Mouse (Mus musculus) forebrain, embryonic 10.5 days (tissue): ENCODE data around the gene Cxcr3. TPM values are rescaled to one million over a fixed set of nuclear protein-coding genes. Genes with fewer than 3 reads are reported as not detected.

Source experiments
- DNase-seq: peaks from one replicate; pipeline ENCODE4 v3.0.0-alpha.2; 2017; ENCODE audit warnings: low spot score; ENCODE audit errors: extremely low spot score
- H3K27ac ChIP-seq: fragments of 300-500 bp; sonication (generic); 2 replicates; pipeline ENCODE4 v1.5.1; 2016; ENCODE audit warnings: mild to moderate bottlenecking
- H3K27me3 ChIP-seq: fragments of 300-500 bp; sonication (generic); 2 replicates; pipeline ENCODE4 v1.6.1; 2016; ENCODE audit warnings: mild to moderate bottlenecking; ENCODE audit not compliant: poor library complexity, severe bottlenecking
- H3K36me3 ChIP-seq: fragments of 300-500 bp; sonication (generic); replicated peaks from 2 replicates; pipeline ENCODE4 v1.6.1; 2016; ENCODE audit warnings: mild to moderate bottlenecking, moderate library complexity
- H3K4me1 ChIP-seq: fragments of 300-500 bp; sonication (generic); 2 replicates; pipeline ENCODE4 v1.6.1; 2016
- H3K4me3 ChIP-seq: fragments of 300-500 bp; sonication (generic); 2 replicates; pipeline ENCODE4 v1.5.1; 2016; ENCODE audit warnings: mild to moderate bottlenecking, moderate library complexity
- H3K9me3 ChIP-seq: fragments of 300-500 bp; sonication (generic); 2 replicates; pipeline ENCODE4 v1.6.1; 2016; ENCODE audit warnings: mild to moderate bottlenecking, moderate library complexity
- WGBS: fragments of 180-500 bp; shearing (Covaris S2); methylation state at CpG from one replicate; pipeline ENCODE4 v1.1.7; 2016; 5-methylcytosine and 5-hydroxymethylcytosine counted together
- polyA plus RNA-seq: library from polyadenylated mRNA; unstranded; fragments of >200 nt; fragmentation: Nextera tagmentation; extraction: Ambion mirVana; gene quantifications from 2 replicates; pipeline ENCODE4 v1.2.1, GENCODE M21; 2016

The Cxcr3 gene
- polyA plus RNA-seq, 1 experiment from 2014 or later = 0.31 TPM

DNA sequence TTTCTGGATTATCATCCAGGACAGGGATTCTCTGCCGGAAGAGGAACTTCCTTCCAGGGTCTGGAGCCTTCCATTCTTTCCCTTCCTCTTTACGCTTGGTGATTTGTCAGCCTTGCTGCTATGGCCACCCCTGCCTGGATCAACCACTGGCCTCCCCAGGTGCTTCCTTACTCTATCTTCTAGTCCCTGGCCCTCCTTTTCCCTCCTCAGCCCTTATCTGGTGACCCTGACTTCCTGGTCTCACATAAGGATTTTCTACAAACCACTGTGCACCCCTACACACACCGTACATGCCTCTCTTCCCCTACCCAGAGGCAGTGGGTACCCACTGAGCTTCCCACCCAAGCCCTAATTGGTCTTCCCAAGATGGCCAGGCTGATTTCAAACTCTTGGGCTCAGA lies 781 bp downstream of the Cxcr3 start:
- Histone ChIP-seq H3K4me3 (no peak overlapping the region), H3K27ac (no peak overlapping the region), H3K4me1 (no peaks in the 10 kb centered on the region), H3K27me3 (peaks cover 88% of the 10 kb centered on the region), H3K9me3 (no peaks in the 10 kb centered on the region), H3K36me3 (no peaks in the 10 kb centered on the region)
- DNase-seq = no peak
- WGBS = 84% methylated on average over 3 of the region's 3 CpGs

DNA sequence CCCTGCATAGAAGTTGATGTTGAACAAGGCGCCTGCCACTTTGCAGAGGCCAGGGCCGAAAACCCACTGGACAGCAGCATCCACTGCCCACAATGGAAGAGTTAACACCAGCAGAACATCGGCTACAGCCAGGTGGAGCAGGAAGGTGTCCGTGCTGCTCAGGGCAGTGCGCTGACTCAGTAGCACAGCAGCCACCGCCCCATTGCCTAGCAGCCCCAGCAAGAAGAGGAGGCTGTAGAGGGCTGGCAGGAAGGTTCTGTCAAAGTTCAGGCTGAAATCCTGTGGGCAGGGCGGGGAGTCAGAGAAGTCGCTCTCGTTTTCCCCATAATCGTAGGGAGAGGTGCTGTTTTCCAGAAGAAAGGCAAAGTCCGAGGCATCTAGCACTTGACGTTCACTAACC lies 1.4 kb downstream of the Cxcr3 start:
- H3K36me3 ChIP-seq = no peaks in the 10 kb centered on the region
- no peak for DNase-seq
- H3K4me3 ChIP-seq = no peak overlapping the region
- H3K4me1 ChIP-seq = no peaks in the 10 kb centered on the region
- peaks cover 86% of the 10 kb centered on the region for H3K27me3 ChIP-seq
- H3K9me3 ChIP-seq = no peaks in the 10 kb centered on the region
- H3K27ac ChIP-seq = no peak overlapping the region
- 88% methylated on average over 12 of the region's 12 CpGs for WGBS

DNA sequence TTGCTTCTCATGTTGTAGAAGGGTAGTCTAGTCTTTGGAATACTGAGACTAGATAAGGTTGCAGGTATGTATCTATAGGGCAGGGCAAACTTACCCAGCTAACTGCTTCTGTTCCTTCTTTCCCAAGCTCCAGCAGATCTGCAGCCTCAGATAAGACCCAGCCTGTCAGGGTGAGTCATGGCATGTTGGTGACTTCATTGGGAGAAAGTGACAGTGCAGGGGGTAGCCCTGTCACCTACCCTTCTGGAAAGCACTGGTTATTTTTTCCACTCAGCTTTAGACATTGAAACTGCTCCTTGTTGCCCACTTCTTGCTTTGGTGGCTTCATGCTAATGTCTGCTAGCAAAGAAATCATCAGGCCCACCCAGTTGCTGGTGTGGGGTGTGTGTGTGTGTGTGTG lies 4.1 kb downstream of the Cxcr3 start:
- Histone ChIP-seq H3K27ac (no peak overlapping the region), H3K9me3 (no peaks in the 10 kb centered on the region), H3K27me3 (peaks cover 83% of the 10 kb centered on the region), H3K36me3 (no peaks in the 10 kb centered on the region), H3K4me3 (no peak overlapping the region), H3K4me1 (no peaks in the 10 kb centered on the region)
- no peak for DNase-seq

DNA sequence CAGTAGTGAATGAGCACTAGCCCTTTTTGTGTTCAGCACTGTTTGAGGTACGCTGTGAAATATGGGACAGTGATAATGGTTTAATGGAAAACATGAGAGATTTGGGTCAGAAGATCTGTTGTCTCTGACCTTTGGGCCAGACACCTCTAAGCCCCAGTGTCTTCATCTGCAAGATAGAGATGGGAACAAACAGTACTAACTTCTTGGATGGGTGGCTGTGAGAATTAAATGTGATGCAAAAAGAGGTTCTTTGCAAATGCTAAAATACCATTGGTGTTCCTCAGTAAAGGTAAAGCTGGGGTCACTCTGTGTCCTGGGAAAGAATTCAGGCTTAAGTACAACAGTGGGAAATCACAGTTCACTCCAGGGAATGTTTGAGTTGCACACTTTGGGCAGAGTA lies 13.7 kb downstream of the Cxcr3 start:
- no peaks in the 10 kb centered on the region for H3K4me1 ChIP-seq
- H3K27me3 ChIP-seq = peaks cover 76% of the 10 kb centered on the region
- H3K9me3 ChIP-seq = no peaks in the 10 kb centered on the region
- H3K4me3 ChIP-seq = no peak overlapping the region
- 53% methylated on average over 1 of the region's 1 CpGs for WGBS
- DNase-seq = no peak
- H3K36me3 ChIP-seq = no peaks in the 10 kb centered on the region
- no peak overlapping the region for H3K27ac ChIP-seq

- Histone ChIP-seq H3K27me3 (peaks cover 31% of the 10 kb centered on the region), H3K9me3 (no peaks in the 10 kb centered on the region), H3K4me1 (no peaks in the 10 kb centered on the region), H3K27ac (no peak overlapping the region), H3K4me3 (no peak overlapping the region), H3K36me3 (no peaks in the 10 kb centered on the region)
- DNase-seq = no peak
- WGBS = 87% methylated on average over 7 of the region's 7 CpGs
These were observed 29.0 kb downstream of the Cxcr3 start for GRCm38 (mm10) chrX:101705111-101705510.

DNA sequence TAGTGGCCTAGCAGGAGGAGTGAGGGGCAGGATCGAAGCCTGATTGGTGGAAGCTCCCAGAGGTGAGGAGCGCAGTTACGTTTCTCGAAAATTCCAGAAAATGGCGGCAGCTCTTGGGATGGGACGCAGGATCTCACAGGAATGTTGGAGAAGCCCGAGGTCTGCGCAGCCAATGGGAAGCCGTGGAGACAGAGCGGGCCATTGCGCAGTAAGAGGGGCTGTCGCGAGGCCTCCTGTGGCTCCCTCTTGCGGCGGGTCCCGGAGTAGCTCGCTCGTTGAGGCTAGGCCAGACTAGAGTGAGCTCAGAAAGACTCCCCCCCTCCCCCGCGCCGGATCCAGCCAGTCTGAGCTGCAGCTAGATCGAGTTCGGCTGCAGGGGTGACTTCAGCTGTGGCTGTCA lies 35.8 kb downstream of the Cxcr3 start:
- H3K4me3 ChIP-seq = no peak overlapping the region
- H3K36me3 ChIP-seq = no peaks in the 10 kb centered on the region
- H3K9me3 ChIP-seq = peaks cover 29% of the 10 kb centered on the region
- H3K27me3 ChIP-seq = no peaks in the 10 kb centered on the region
- 56% methylated on average over 23 of the region's 23 CpGs for WGBS
- H3K4me1 ChIP-seq = no peaks in the 10 kb centered on the region
- H3K27ac ChIP-seq = no peak overlapping the region
- DNase-seq = no peak

DNA sequence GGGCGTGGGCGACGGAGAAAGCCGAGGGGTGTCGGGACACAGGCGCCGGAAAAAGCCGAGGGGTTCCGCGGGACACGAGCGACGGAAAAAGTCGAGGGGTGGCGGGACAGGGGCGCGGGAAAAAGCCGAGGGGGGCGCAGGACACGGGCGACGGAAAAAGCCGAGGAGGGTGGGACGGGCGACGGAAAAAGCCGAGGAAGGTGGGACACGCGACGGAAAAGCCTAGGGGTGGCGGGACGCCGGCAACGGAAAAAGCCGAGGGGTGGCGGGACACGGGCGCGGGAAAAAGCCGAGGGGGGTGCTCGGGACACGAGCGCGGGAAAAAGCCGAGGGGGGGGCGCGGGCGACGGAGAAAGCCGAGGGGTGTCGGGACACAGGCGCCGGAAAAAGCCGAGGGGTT lies 36.5 kb downstream of the Cxcr3 start:
- Histone ChIP-seq H3K27me3 (no peaks in the 10 kb centered on the region), H3K4me1 (no peaks in the 10 kb centered on the region), H3K9me3 (peaks cover 29% of the 10 kb centered on the region), H3K4me3 (no peak overlapping the region), H3K27ac (no peak overlapping the region), H3K36me3 (no peaks in the 10 kb centered on the region)
- DNase-seq = no peak
- WGBS = 74% methylated on average over 51 of the region's 54 CpGs

DNA sequence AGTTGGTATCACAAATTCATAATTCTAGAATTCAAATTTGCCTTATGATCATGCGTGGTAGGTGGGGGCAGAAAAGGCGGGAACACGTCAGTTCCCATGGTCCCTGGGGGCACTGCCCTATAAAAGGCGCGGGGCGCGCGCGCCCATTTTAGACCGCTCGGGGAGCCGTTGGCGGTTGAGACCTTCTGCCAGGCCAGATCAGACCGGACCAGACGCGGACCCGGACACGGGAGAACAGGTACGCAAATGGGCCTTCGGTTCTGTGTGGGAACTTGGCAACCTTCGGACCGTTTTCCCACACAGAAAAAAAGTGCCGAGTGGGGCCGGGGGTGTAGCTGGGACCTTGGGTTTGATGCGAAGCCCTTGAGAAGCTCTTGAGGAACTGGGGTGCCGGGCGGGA lies 38.4 kb downstream of the Cxcr3 start:
- WGBS = 89% methylated on average over 27 of the region's 27 CpGs
- DNase-seq = no peak

More for the DNA sequence above, 38.4 kb downstream of the Cxcr3 start:
- Histone ChIP-seq H3K4me3 (no peak overlapping the region), H3K27ac (no peak overlapping the region), H3K9me3 (peaks cover 29% of the 10 kb centered on the region), H3K27me3 (no peaks in the 10 kb centered on the region), H3K4me1 (no peaks in the 10 kb centered on the region), H3K36me3 (no peaks in the 10 kb centered on the region)

Other genes starting within 250 kb of the Cxcr3 start
- gene Taf1, start 201.5 kb downstream of the Cxcr3 start, polyA plus RNA-seq = 22.9 and 23.0 TPM in 2 replicates
- gene Ogt, start 94.2 kb downstream of the Cxcr3 start, polyA plus RNA-seq = 130 and 131 TPM in 2 replicates
- not detected in 2 replicates for gene Gm4779, start 60.2 kb upstream of the Cxcr3 start, polyA plus RNA-seq
- gene 8030474K03Rik, start 60.4 kb upstream of the Cxcr3 start, polyA plus RNA-seq = 0.16 TPM in 1 of 2 replicates, not detected in the other
- 11.3 and 12.1 TPM in 2 replicates for gene Nhsl2, start 115.1 kb upstream of the Cxcr3 start, polyA plus RNA-seq